Mouse (Mus musculus) frontal cortex, postnatal 36 days (tissue): ENCODE results near the gene Ttc25.
A peak's percentile ranks its signal among the peaks of the same experiment; 100 is the strongest.

ENCODE experiments used
- DNase-seq, 2 experiments: peaks; one replicate each; pipeline ENCODE4 v3.0.0; 2022; ENCODE audit warnings: low spot score in 2 of 2

Gene Ttc25

DNA sequence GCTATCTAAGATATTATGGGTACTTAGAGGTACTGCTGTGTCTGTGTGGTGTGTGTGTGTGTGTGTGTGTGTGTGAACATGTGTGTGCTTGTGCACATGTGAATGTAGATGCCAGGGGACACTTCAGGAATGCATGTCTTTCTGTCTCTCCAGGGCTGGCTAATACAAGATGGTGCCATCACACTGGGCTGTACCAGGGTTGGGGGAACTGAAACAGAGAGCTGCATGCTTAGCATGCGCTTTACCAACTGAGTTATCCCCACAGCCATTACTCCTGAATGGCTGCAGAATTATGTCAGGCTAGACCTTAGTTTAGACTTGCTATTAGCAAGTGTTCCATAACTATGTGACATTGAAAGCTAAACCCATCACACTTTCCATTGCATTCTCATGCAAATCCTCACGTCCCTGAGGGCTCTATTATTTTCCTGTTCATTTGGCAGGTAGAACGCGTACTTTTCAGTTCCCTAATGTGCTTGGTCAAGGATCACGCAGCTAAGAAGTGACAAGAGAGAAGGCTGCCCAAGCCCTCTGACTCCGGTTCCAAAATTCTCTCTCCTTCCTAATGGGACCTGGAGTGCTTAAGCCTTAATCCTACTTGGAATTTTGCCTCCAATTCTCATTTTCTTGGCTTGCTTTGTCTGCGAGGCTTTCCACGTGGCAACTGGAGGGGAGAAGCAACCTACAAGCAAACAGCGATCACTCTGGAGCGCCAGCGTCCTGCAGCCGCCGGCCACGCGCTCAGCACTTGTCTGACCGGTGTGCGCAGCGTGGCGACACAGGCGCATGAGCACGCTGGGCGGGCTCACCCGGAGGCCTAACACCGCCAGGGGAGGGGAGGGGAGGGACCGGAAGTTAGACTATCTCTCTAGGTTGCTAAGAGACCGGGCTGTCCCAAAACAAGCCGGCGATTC is at the start of gene Ttc25:
Ttc25 (plus strand) TSS at position 776 of the 914 bp plus-strand sequence.
- peak; percentile 77 to 80 for DNase-seq

DNA sequence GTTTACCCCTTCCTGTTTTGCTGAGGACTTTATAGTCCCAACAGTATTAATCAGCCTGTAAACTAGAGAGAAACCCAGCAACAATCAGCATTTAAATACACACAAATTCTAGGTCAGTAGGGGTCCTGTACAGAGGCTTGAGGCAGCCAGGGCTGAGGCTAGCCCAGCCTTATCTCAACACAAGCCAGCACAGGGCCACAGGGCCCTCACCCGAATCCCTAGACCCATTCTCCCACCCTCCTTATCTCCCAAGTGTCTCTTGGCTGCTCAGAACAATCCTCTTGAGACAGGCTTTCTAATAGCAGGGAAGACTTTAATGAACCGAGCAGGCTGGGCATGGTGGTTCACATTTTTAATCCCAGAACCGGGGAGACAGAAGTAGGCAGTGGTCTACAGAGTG is 45.2 kb upstream of the Ttc25 start:
- DNase-seq = no peak

DNA sequence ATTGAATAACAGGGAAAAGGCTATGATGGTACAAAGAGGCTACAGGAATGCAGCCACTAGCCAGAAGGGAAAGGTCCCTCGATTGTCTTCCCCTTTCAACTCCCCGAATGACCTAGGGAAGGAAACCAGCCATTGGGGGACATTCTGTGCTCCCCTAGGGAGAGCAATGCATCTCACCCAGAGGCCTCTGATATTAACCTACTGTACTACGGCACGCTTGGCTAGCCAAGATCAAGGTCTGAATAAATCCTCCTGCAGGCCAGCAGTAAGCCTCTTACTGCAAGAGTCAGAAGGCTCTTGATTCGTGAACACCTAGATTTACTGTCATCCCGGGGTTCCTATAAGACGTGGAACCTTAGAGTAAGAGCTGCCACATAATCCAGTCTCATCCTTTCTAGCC is 44.8 kb upstream of the Ttc25 start:
- no peak for DNase-seq

DNA sequence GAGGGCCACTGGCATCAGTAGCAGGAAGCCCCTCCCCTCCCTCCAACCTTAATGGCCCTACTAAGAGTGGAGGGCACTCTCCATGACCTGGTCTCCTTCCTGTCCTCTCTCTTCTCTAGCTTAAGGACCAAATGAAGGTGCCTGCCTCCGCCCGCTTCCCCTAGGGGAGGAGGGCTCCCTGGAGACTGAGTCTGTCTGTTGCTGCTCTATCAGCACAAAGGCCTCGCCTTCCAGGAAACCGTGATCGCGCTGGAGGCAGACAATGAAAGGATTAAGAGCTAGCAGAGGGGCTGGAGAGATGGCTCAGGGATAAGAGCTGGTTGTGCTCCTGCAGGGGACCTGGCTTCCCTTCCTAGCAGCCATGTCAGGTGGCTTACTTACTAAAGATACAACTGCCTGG is 44.1 kb upstream of the Ttc25 start:
- no peak for DNase-seq

DNA sequence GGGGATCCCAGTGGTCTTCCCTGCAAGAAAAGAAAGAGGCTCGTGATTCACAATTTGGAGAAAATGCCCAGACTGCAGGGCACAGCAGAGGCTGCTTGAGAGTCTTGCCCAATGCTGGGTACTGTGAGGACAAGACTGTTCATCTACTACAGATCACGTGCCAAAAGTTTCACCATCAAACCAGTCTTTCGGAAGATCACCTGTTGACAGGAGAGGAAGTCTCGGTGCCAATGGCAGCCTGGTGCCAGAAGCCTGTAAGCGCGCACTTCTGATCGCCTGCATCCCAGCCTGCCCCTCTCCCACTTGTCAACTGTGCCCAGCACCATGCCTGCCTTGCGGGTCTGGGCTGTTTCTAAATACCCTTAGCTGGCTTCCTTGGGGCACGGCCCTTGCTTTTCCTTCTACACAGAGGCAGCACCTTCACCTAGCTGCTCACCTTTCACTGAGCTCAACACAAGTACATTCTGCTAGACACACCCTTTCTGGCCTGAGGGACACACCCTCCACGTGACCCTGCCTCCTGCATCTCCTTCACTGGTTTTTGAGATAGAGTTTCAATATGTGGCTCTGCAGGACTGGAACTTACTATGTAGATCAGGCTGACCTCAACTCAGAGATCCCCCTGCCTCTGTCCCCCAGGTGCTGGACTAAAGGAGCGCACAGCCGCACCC is 40.3 kb upstream of the Ttc25 start:
- DNase-seq = no peak

DNA sequence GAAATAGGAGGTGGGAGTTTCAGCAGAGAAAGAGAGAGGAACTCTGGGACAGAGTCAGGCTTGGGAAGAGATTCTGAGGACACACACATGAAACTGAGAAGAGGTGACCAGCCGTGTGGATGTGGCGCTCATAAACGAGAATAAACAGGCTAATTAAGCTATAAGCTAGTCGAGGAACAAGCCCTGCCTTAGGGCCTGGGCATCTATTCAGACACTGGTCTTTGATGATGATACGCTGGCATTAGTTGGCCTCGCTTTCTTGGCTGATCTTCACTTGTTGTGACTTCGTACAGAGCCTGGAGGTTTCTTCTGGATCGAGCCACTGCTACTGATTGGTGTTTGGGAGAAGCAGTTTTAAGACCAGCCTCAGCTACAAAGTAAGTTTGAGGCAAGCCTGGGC is 39.4 kb upstream of the Ttc25 start:
- no peak for DNase-seq

DNA sequence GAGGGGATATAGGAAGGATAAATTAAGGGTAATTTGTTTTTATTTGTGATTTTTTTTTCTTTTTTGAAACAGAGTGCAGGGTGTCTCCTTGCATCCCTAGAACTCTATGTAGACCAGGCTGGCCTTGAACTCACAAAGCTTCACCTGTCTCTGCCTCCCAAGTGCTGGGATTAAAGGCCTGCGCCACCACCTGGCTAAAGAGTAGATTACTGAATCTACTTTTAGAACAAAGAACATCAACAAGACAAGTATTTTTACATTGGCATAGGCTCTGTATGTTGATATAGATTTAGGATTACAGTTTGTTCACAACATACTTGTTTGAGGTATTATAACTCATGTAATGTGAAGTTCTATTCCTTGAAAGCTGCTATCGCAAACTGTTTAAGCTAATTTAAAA is 34.9 kb upstream of the Ttc25 start:
- no peak for DNase-seq

DNA sequence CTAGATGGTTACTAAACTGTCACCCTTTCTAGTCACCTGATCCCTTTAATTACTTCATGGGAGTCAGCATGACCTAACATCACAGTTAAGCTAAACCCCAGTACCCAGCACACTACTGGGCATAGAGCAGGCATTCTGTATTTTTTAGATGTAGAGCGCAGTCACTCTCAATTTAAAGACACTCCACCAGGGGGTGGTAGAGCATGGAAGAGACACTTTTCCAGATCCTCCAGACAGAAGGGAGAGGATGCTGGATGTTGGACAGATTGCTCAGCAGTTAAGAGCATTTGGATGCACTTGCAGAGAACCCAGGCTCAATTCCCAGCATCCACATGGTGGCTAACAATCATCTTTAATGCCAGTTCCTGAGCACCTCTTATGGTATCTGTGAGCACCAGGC is 33.0 kb upstream of the Ttc25 start:
- peak; percentile 21 to 54 for DNase-seq

DNA sequence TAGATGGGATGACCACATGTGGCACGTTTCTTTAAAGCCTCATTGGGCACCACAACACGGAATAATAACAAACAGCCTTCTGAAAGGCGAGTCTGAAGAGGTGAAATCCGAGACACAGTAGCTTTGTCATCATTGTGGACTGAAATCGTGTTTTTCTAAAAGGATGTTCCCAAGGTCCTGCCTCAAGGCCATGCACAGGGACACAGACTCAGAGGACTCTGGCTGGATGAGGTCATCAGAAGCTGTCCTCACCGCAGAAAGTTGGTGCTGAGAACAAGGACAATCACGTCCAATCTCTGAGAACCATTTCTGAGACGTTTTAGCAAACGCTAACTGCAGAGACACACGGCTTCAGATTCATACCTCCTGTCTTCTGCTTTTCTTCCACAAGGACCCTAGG is 31.7 kb upstream of the Ttc25 start:
- DNase-seq = no peak

DNA sequence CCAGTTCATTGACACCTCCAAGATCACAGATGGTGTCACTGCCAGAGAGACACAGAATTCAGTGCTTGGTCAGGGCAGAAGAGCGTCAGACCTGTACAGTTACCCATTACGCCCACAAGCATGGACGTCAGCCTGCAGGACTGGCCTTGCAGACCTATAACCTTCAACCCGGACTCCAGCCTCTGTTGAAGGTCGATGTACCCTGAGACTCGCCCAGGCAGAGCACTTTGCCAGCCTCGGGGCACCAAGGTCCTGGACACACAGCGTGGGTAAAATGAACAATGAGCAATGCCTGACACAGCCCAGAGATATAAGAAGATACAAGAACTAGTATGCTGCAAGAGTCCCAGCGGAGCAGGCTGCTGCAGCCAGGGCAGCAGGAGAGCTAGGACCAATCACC is 30.3 kb upstream of the Ttc25 start:
- no peak for DNase-seq

DNA sequence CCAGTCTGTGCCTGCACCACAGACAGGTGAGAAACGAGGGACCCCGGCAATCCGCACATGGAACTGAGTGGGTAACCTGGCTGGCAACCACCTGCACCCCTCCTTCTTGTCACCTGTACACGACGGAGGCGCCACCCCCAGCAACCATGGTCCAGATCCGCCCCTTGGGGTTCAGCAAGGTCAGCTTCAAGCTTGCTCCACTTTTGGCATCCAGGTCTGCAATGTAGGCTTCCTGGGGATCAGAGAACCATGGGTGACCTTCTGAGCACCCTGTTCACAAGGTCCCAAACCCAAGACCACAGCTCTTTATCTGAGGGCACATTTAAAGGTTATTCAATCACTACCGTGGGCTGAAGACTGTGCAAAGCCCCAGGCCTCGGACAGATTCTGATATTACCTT is 29.6 kb upstream of the Ttc25 start:
- no peak for DNase-seq

DNA sequence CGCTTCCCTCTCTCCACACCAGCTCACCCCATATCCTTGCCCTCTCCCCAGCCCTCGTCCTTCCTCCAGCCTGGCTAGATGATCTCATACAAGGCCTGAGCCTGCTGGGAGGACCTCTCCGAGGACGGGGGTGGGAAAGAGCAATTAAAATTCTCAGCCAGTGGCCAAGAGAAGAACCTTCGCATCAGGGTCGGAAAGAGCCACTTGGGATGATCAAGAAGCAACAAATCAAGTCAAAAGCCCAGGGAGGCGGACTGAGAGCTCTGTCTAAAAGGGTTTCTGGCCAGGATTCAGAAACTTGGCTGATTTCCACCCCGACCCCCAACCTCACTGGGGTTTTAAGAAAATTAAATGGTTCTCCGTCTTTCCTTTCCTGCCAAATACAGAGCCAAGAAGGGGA is 29.1 kb upstream of the Ttc25 start:
- no peak for DNase-seq

DNA sequence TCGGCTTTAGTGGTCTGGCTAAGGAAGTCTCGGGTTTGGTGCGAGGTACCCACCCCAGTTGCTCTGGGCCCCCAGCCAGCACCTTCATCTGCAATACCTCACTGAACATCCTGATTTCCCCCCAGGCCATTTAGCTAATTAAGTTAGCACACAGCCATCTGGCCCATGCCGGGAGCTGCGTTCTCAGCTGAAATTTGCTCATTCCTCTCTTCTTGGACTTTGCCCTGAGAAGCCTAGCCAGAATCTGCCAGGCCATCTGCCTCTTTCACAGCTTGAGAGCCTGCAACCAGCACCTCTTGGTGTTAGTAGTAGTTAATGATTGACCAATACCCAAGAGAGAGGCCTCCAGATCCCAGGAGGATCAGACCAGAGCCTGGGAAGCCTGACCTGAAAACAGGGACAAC is 27.2 kb upstream of the Ttc25 start:
- no peak for DNase-seq

DNA sequence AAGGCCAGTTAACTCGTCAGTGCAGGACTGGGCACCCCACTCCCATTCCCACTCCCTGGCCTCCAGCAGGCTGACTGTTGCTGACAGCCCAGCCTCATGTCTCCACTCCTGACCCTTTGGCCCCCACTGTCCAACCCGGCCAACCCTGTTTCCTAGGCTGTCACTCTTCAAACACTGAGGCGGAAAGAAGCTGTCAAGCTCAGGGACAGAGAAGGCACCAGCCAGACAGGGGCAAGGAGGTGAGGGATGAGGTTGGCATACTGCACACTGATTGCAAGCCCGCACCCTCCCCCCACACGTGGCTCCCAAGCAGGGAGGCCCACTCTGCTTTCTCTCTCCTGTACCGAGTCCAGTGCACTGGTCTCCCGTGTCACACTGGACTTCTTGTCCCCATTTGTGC is 26.2 kb upstream of the Ttc25 start:
- no peak for DNase-seq

DNA sequence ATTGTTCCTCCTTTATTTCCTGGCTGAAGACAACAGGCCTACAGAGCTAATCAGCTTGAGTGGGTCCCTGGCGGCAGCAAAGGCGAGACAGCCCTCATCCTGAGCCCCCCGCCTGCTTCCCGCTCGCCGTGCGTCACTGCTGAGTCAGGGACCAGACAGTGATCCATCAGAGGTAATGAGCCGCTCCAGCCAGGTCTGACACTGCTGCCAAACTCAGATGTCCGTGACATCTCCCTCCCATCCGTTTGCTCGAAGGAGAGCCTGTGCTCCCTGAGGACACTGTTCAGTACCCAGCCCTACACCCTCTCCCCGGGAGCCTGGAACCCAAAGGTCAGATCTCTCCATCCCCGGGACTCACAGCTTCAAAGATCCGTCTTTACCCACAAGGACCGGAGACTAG is 24.6 kb upstream of the Ttc25 start:
- no peak for DNase-seq

DNA sequence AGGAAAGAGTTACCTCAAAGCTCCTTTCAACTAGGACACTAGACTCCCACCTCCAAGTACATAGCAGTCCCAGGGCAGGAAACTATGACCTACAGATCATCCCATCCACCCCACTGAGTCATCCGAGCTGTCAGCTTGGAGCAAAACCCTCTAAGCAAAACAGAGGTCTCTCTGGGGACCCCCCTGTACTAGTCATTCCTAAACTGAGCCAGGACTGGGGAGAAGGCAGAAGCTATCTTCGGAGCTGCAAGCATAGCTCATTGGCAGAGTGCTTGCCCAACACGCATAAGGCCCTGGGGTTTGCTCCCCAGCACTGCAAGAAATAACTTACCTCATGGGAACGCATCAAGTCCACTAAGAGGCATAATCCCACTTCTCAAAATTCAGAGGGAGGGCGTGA is 21.0 kb upstream of the Ttc25 start:
- DNase-seq = no peak

DNA sequence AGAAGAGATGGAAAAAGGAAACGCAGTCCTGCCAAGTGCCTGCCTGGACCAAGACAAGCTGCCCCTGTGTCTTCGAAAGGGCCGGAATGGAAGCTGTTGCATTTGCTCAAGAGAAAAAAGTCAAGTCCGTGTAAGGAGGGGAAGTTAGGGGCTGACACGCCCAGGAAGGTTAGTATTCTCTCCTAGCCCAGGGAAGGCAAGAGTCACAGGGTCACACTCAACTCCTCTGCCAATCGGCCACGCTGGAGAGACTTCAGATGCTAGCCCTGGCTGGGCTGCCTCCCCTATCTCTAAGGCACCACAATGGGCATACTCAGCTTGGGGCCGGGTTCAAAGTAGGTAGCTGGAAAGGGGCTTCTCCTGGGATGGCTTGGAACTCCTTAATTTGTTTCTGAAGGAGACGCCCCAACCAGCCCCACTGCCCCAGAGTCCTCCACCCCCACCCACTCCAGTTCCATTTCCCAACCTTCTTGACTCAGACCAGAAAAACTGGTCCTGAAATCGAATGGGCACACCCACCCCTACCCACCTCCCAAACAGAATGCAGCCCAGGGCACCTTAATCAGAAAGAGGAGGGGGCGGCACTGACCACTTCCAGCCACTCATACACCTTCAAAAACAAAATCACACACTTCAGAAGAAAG is 20.3 kb upstream of the Ttc25 start:
- DNase-seq = no peak

DNA sequence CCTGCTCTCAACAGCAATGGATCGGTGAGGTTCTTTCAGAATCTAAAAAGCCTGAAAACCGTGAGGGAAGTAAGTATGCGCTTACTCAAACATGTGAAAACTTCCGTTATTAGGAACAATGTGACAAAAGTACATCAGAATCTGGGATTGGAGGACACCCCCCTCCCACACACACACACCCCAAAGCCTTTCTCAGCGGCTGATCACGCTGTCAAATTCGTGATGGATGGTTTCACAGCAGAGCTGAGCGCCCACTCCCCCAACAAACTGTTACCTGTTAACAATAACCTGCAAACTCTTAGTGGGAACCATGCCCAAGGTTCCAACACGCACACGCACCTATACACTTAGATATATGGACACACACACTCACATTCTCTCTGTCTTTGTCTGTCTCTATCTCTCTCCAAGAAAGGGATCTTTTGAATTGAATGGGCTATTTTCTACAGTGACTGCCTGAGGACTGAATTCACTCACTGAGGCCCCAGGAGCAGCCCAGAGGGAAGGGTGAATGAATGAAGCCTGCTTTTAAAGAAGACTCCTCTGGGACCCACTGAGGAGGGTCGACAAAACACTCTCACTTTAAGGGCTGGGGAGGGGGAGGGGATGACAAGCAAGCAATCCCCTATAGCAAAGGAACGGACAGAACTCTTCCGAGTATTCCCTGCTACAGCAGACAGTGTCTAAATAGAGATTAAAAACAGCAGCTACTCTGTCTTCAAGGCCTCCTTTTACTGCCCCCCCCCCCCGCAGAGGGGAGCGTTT is 19.2 kb upstream of the Ttc25 start:
- DNase-seq = no peak

DNA sequence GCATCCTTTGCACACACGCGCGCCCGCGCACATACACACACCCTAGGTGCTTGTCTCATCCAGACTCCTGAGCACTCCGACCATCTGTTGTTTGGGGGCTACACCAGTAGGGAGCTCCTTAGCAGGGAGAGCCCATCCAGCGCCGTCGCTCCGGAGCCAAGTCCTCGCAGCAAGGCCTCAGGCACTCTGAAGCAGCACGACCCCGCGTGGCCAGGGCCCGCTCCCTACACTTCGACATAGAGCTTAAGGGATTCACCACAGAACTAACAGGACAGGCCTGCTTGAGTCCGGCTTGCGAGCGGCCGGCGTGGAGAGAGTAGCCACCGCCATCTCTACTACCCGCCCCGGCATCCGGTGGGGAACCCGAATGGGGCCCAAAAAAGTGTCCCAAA is 18.3 kb upstream of the Ttc25 start:
- DNase-seq = peak; percentile 58 to 64

DNA sequence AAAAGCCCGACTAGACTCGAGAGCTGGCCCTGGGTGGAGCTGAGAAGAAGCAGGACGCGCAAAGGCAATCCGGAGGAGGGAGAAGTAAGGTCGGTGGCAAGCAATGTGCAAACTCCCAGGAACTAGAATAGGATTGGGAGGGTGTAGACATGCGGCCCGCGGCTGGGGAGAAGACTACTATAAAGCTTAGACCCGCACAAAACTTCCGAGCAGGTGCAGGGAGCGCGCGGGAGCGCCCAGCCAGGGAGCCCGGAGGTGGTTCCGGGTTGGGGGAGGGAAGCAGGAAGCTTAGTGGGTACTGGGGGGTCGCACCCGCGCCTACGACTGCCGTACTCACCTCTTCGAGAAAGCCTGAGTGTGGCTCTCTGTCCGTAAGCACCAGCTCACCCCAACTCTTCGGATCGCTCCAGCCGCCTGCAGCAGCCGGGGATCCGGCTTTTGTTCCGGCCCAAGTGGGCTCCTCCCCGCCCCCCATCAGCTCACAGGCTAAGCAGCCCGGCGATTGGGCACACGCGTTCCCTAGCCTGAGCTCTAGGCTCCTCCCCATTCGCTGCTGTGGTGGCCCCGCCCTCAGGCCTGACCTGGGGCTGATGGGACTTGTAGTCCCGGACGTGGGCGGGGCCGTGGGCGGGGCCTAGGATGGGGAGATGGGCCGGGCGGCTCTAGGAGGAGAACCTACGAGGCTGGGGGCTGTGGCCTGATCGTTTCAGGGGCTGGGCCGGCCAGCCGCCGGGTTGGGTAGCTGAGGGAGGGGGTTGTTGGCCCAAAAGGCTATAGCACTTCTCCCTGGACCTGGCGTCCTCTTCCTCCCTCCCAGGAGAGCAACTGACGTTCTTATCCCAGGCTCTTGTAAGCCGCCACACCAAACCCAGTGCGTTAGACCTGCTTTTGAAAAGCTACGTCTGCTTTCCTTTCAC is 17.7 kb upstream of the Ttc25 start, which contains the start of gene Acly:
Acly (minus strand) TSS at position 543 of the 917 bp plus-strand sequence.
- DNase-seq = peak; percentile 97
